Comparison of ENCODE assay signal across 10 mouse cellular contexts in genomic region chr9:30953287-30953686, GRCm38 (mm10). TPM values are rescaled to one million over a fixed set of nuclear protein-coding genes. Genes with fewer than 3 reads are reported as not detected.
DNase-seq lines count a peak whose midpoint lies in the region; ATAC-seq and TF ChIP-seq lines count a peak whose summit lies in the region.
"Had no signal": no experiment of that assay in that cellular context is flagged by ENCODE, and none has a peak within 500 bp of the region (broad histone marks: within the 10 kb centered on the region; RNA-seq: fewer than 3 reads in every experiment).

No protein-coding gene starts in this region.

- no peak for TF ChIP-seq POLR2A in thymus, adult 2 months (IDR thresholded peaks at IDR 0.05; ENCODE audit: control insufficient read depth, extremely low read depth, insufficient read depth, low read length, poor library complexity)
- no peak for TF ChIP-seq POLR2A in embryonic fibroblast, embryonic 13.5 days (IDR thresholded peaks at IDR 0.05; ENCODE audit: low read depth, low read length)

- H3K27me3 ChIP-seq in hindbrain, postnatal 0 days (ENCODE audit: insufficient read depth, low read length) = no peaks in the 10 kb centered on the region
- no peaks in the 10 kb centered on the region for H3K27me3 ChIP-seq in hindbrain, embryonic 14.5 days (ENCODE audit: control insufficient read depth, insufficient read depth, low read length)
- no peaks in the 10 kb centered on the region for H3K27me3 ChIP-seq in thymus, adult 2 months (ENCODE audit: control insufficient read depth, insufficient read depth, low read length)
- H3K27me3 ChIP-seq: embryonic facial prominence, embryonic 13.5 days had no signal

- no peak overlapping the region for H3K4me2 ChIP-seq in hindbrain, postnatal 0 days (ENCODE audit: low read depth, low read length)
- H3K4me2 ChIP-seq in hindbrain, embryonic 14.5 days (replicated peaks) = no peak overlapping the region
- H3K4me2 ChIP-seq: embryonic facial prominence, embryonic 13.5 days had no signal

- no peak overlapping the region for H3K4me3 ChIP-seq in hindbrain, postnatal 0 days (ENCODE audit: low read length)
- no peak overlapping the region for H3K4me3 ChIP-seq in hindbrain, embryonic 14.5 days (replicated peaks; ENCODE audit: low read length)
- no peak overlapping the region for H3K4me3 ChIP-seq in thymus, adult 2 months (ENCODE audit: control insufficient read depth, insufficient read depth, low read length)
- no peak overlapping the region for H3K4me3 ChIP-seq in embryonic fibroblast, embryonic 13.5 days (ENCODE audit: insufficient read depth, low read length)
- H3K4me3 ChIP-seq: embryonic facial prominence, embryonic 13.5 days had no signal

- H3K36me3 ChIP-seq in hindbrain, postnatal 0 days (ENCODE audit: insufficient read depth, low read length) = no peaks in the 10 kb centered on the region
- no peaks in the 10 kb centered on the region for H3K36me3 ChIP-seq in hindbrain, embryonic 14.5 days (replicated peaks; ENCODE audit: control insufficient read depth, insufficient read depth)
- H3K36me3 ChIP-seq in thymus, adult 2 months (ENCODE audit: control insufficient read depth, insufficient read depth, low read length) = no peaks in the 10 kb centered on the region
- H3K36me3 ChIP-seq: embryonic facial prominence, embryonic 13.5 days had no signal

- no peak for ATAC-seq in hindbrain, postnatal 0 days
- ATAC-seq in hindbrain, embryonic 14.5 days (ENCODE audit: low FRiP score) = no peak
- no peak for ATAC-seq in inflammation-experienced regulatory T-cells, adult 6 months

- peak; percentile 14 for DNase-seq in hindbrain, postnatal 0 days (ENCODE audit: low spot score)
- DNase-seq in hindbrain, embryonic 14.5 days (ENCODE audit: low spot score) = no peak
- peak; percentile 6 for DNase-seq in thymus, postnatal 14 days
- no peak for DNase-seq in thymus, adult 2 months
- DNase-seq in thymus, postnatal 4 days = peak; percentile 27
- no peak for DNase-seq in heart, adult 18-20 months

- WGBS in hindbrain, postnatal 0 days = 59% methylated on average over 8 of the region's 8 CpGs
- WGBS in hindbrain, embryonic 14.5 days = 67% methylated on average over 8 of the region's 8 CpGs
- 51% methylated on average over 8 of the region's 8 CpGs for WGBS in thymus, adult 2 months

- H3K9me3 ChIP-seq in hindbrain, postnatal 0 days (ENCODE audit: low read length) = no peaks in the 10 kb centered on the region
- H3K9me3 ChIP-seq in hindbrain, embryonic 14.5 days (ENCODE audit: control insufficient read depth, low read length) = no peaks in the 10 kb centered on the region
- H3K9me3 ChIP-seq: embryonic facial prominence, embryonic 13.5 days had no signal

- no peak overlapping the region for H3K27ac ChIP-seq in hindbrain, postnatal 0 days
- no peak overlapping the region for H3K27ac ChIP-seq in hindbrain, embryonic 14.5 days
- no peak overlapping the region for H3K27ac ChIP-seq in thymus, adult 2 months (ENCODE audit: control insufficient read depth, insufficient read depth, low read length)
- no peak overlapping the region for H3K27ac ChIP-seq in embryonic fibroblast, embryonic 13.5 days (ENCODE audit: insufficient read depth, low read length)
- H3K27ac ChIP-seq: embryonic facial prominence, embryonic 13.5 days had no signal

- no peak overlapping the region for H3K9ac ChIP-seq in hindbrain, postnatal 0 days (replicated peaks; ENCODE audit: low read length)
- H3K9ac ChIP-seq in hindbrain, embryonic 14.5 days = no peak overlapping the region
- H3K9ac ChIP-seq: embryonic facial prominence, embryonic 13.5 days had no signal

- peak; percentile 47 for TF ChIP-seq CTCF in hindbrain, postnatal 0 days (IDR thresholded peaks at IDR 0.05; ENCODE audit: low read depth)
- TF ChIP-seq CTCF in thymus, adult 2 months (IDR thresholded peaks at IDR 0.05; ENCODE audit: borderline replicate concordance, control insufficient read depth, extremely low read depth, insufficient read depth, low read length, poor library complexity) = no peak
- peak; percentile 23; the same call in 1 of the 2 replicates for TF ChIP-seq CTCF in embryonic fibroblast, embryonic 13.5 days (IDR thresholded peaks at IDR 0.05; ENCODE audit: borderline replicate concordance, insufficient read depth, low read length)

- 0 out of 2 replicates have a peak, but pooled peaks cover 4% of the 10 kb centered on the region for H3K4me1 ChIP-seq in hindbrain, postnatal 0 days (ENCODE audit: insufficient read depth, low read length)
- 0 out of 2 replicates have a peak, but pooled peaks cover 4% of the 10 kb centered on the region for H3K4me1 ChIP-seq in hindbrain, embryonic 14.5 days (replicated peaks; ENCODE audit: control insufficient read depth, insufficient read depth, low read length)
- no peaks in the 10 kb centered on the region for H3K4me1 ChIP-seq in thymus, adult 2 months (replicated peaks; ENCODE audit: control insufficient read depth, insufficient read depth, low read length)
- H3K4me1 ChIP-seq in embryonic fibroblast, embryonic 13.5 days (ENCODE audit: control insufficient read depth, insufficient read depth, low read length) = 0 out of 2 replicates have a peak, but pooled peaks cover 5% of the 10 kb centered on the region

RNA-seq across cellular contexts. Expression of gene Adamts8, which starts 10.9 kb away (rescaled TPM):
- total RNA-seq in hindbrain, postnatal 0 days (2014; rRNA removed) = 2.5 and 3.3 TPM in 2 replicates
- 1.7 and 1.8 TPM in 2 replicates for polyA plus RNA-seq in hindbrain, postnatal 0 days (2015; fragmentation: Nextera tagmentation; extraction: Ambion mirVana)
- 2.0 and 3.0 TPM in 2 replicates for polyA plus RNA-seq in hindbrain, embryonic 14.5 days (2014; fragmentation: Nextera tagmentation; extraction: Ambion mirVana)
- polyA plus RNA-seq in thymus, adult 2 months (2012; rRNA removed) = 0.52 and 0.57 TPM in 2 replicates
- 0.14 TPM in 1 of 2 replicates, not detected in the other for polyA plus RNA-seq in embryonic fibroblast, embryonic 13.5 days (2011; ENCODE audit: insufficient read length, low read depth, missing spikeins)
- polyA plus RNA-seq in inflammation-experienced regulatory T-cells, adult 6 months (2017; shearing (Covaris generic)) = under 1 TPM; 0.16 to 0.30 (median 0.21) TPM
- total RNA-seq in heart, adult 18-20 months (2021) = 1 to 10 TPM; 2.1 to 2.8 TPM
- total RNA-seq: neutrophil, adult 5-6 weeks had no signal

RNA-seq across cellular contexts. Expression of gene Adamts15, which starts 31.0 kb away (rescaled TPM):
- 14.6 and 20.2 TPM in 2 replicates for total RNA-seq in hindbrain, postnatal 0 days (2014; rRNA removed)
- 3.5 and 3.6 TPM in 2 replicates for polyA plus RNA-seq in hindbrain, postnatal 0 days (2015; fragmentation: Nextera tagmentation; extraction: Ambion mirVana)
- 4.6 and 4.8 TPM in 2 replicates for polyA plus RNA-seq in hindbrain, embryonic 14.5 days (2014; fragmentation: Nextera tagmentation; extraction: Ambion mirVana)
- 0.88 and 1.5 TPM in 2 replicates for polyA plus RNA-seq in thymus, adult 2 months (2012; rRNA removed)
- polyA plus RNA-seq in embryonic fibroblast, embryonic 13.5 days (2011; ENCODE audit: insufficient read length, low read depth, missing spikeins) = 0.37 and 4.0 TPM in 2 replicates
- not detected for polyA plus RNA-seq in inflammation-experienced regulatory T-cells, adult 6 months (2017; shearing (Covaris generic))
- 1 to 10 TPM; 4.8 to 5.9 TPM for total RNA-seq in heart, adult 18-20 months (2021)
- total RNA-seq: neutrophil, adult 5-6 weeks had no signal

Comparison
In these comparisons a context has a peak if more than half of its experiments do, and no peak if none do; other contexts are left out.
1. DNase-seq: peak in hindbrain, postnatal 0 days (single experiment), thymus, postnatal 14 days (single experiment) and thymus, postnatal 4 days (single experiment); none in hindbrain, embryonic 14.5 days (single experiment), thymus, adult 2 months (single experiment) and heart, adult 18-20 months (0 of 2).